Mouse (Mus musculus): Measurements from ENCODE around the gene Zfp710. TPM values are rescaled to one million over a fixed set of nuclear protein-coding genes. Genes with fewer than 3 reads are reported as not detected.

The Zfp710 gene
- total and polyA plus RNA-seq, 3 experiments, result 14.8 to 19.1 TPM; not detected in 1

GRCm38 (mm10) chr7:80115224-80115590 is 90.6 kb downstream of the Zfp710 start, which contains the start of gene Idh2 (continued):
- TF ChIP-seq TCF12 (IDR thresholded peaks at IDR 0.05; ENCODE audit: low read depth, low read length) (peak; percentile 31; the same call in 1 of the 2 replicates), CTCF (IDR thresholded peaks at IDR 0.05 in 2 of 3, conservative IDR thresholded peaks at IDR 0.05 in 1 of 3; ENCODE audit: control insufficient read depth in 1 of 3, insufficient read depth in 1 of 3, low read depth in 2 of 3, low read length in 3 of 3, poor library complexity in 1 of 3, severe bottlenecking in 1 of 3) (no peak), POLR2AphosphoS2 (IDR thresholded peaks at IDR 0.05; ENCODE audit: low read length) (peak; percentile 66; the same call in 1 of the 2 replicates), BHLHE40 (IDR thresholded peaks at IDR 0.05; ENCODE audit: borderline replicate concordance, low read depth, low read length) (no peak)

DNA sequence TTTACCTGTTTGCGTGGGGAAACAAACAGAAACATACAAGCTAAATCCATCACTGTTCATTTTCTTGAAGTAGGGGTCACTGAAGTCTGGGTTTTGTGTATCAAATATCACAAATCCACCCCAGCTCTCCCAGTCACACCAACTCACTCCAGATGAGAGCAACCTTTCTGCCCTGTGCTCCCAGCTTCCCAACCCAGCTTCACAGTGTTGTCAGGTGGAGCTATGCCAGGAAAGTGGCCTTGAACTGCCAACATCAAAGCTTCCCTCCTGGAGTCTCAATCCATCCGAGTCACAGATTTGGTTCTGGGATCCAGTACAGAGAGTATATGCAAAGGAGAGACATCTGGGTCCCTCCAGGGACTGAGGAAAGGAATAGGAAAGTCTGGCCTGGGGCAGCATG is 91.5 kb downstream of the Zfp710 start:
- H3K4me3 ChIP-seq (ENCODE audit: control insufficient read depth in 1 of 2, insufficient read depth in 1 of 2, low read depth in 2 of 2, low read length in 2 of 2), result peak overlapping the region in 1 of 2 experiments; percentile 26; a peak in 2 of 4 replicates
- H3K27ac ChIP-seq (ENCODE audit: control insufficient read depth, low read depth, low read length), result no peak overlapping the region
- no peaks in the 10 kb centered on the region for H3K27me3 ChIP-seq (ENCODE audit: control insufficient read depth in 1 of 2, insufficient read depth in 2 of 2, low read length in 2 of 2)
- H3K9me3 ChIP-seq (replicated peaks; ENCODE audit: insufficient read depth, low read length), result no peaks in the 10 kb centered on the region
- H3K4me1 ChIP-seq (ENCODE audit: control insufficient read depth in 1 of 2, insufficient read depth in 2 of 2, low read length in 2 of 2), result peaks cover 0 to 9% of the 10 kb centered on the region in 2 experiments; a peak in 3 of 4 replicates
- no peak for TF ChIP-seq HCFC1 (IDR thresholded peaks at IDR 0.05; ENCODE audit: low read depth, low read length)
- no peak for TF ChIP-seq NELFE (IDR thresholded peaks at IDR 0.05; ENCODE audit: low read depth, low read length)
- no peak for TF ChIP-seq TAL1 (IDR thresholded peaks at IDR 0.05; ENCODE audit: low read length)
- TF ChIP-seq UBTF (IDR thresholded peaks at IDR 0.05; ENCODE audit: borderline replicate concordance, insufficient read depth, low read depth, low read length), result no peak
- no peak for TF ChIP-seq NRF1 (IDR thresholded peaks at IDR 0.05; ENCODE audit: insufficient read depth, low read depth, low read length, poor library complexity, severe bottlenecking)
- TF ChIP-seq USF2 (IDR thresholded peaks at IDR 0.05; ENCODE audit: borderline replicate concordance in 1 of 2, insufficient read depth in 1 of 2, low read depth in 1 of 2, low read length in 2 of 2), result no peak
- no peak for TF ChIP-seq EP300 (IDR thresholded peaks at IDR 0.05; ENCODE audit: low read depth in 1 of 2, low read length in 2 of 2)
- no peak for TF ChIP-seq MXI1 (IDR thresholded peaks at IDR 0.05; ENCODE audit: low read depth, low read length)
- no peak for TF ChIP-seq BHLHE40 (IDR thresholded peaks at IDR 0.05; ENCODE audit: borderline replicate concordance, low read depth, low read length)
- no peak for TF ChIP-seq TCF12 (IDR thresholded peaks at IDR 0.05; ENCODE audit: low read depth, low read length)
- no peak for TF ChIP-seq USF1 (IDR thresholded peaks at IDR 0.05; ENCODE audit: low read depth, low read length)
- TF ChIP-seq MYB (IDR thresholded peaks at IDR 0.05; ENCODE audit: low read depth, low read length), result no peak
- no peak for TF ChIP-seq ETS1 (IDR thresholded peaks at IDR 0.05; ENCODE audit: low read depth, low read length)
- no peak for TF ChIP-seq MAFK (IDR thresholded peaks at IDR 0.05; ENCODE audit: borderline replicate concordance, low read depth, low read length)
- TF ChIP-seq ZKSCAN1 (IDR thresholded peaks at IDR 0.05; ENCODE audit: low read depth, low read length), result no peak
- TF ChIP-seq GABPA (IDR thresholded peaks at IDR 0.05; ENCODE audit: low read depth, low read length), result no peak
- H3K36me3 ChIP-seq (ENCODE audit: control insufficient read depth in 1 of 2, insufficient read depth in 2 of 2, low read length in 2 of 2), result peaks cover 0 to 6% of the 10 kb centered on the region in 2 experiments; a peak in 2 of 4 replicates
- H3K9ac ChIP-seq (ENCODE audit: control insufficient read depth, low read depth, low read length, poor library complexity, severe bottlenecking), result peak overlapping the region; percentile 88
- no peak for DNase-seq (ENCODE audit: low read depth, low spot score)
- peaks cover 27% of the 10 kb centered on the region for H3K79me2 ChIP-seq (ENCODE audit: control insufficient read depth, insufficient read depth, low read length, poor library complexity)

Measured in MEL (cell line).